Mouse (Mus musculus): ENCODE measurements around the gene Sept5. TPM values are rescaled to one million over a fixed set of nuclear protein-coding genes. Genes with fewer than 3 reads are reported as not detected.
A peak's percentile ranks its signal among the peaks of the same experiment; 100 is the strongest.

The Sept5 gene
- polyA plus RNA-seq, 1 experiment = 999 TPM

- no peak overlapping the region for H3K4me3 ChIP-seq (ENCODE audit: insufficient read depth, low read length)
- no peak overlapping the region for H3K27ac ChIP-seq (ENCODE audit: insufficient read depth, low read length)
- no peaks in the 10 kb centered on the region; the same call in 1 of the 2 replicates for H3K4me1 ChIP-seq (ENCODE audit: control insufficient read depth, insufficient read depth, low read length)
- no peak for TF ChIP-seq CTCF (IDR thresholded peaks at IDR 0.05; ENCODE audit: extremely low read depth, insufficient read depth, low read length)
- no peak for TF ChIP-seq POLR2A (IDR thresholded peaks at IDR 0.05; ENCODE audit: extremely low read depth, insufficient read depth, low read length)
Measured at GRCm38 (mm10) chr16:18636401-18636800, 6.6 kb upstream of the Sept5 start.

GRCm38 (mm10) chr16:18633333-18633732 is 3.6 kb upstream of the Sept5 start:
- H3K4me3 ChIP-seq (ENCODE audit: insufficient read depth, low read length) = no peak overlapping the region
- TF ChIP-seq POLR2A (IDR thresholded peaks at IDR 0.05; ENCODE audit: extremely low read depth, insufficient read depth, low read length) (no peak), CTCF (IDR thresholded peaks at IDR 0.05; ENCODE audit: extremely low read depth, insufficient read depth, low read length) (no peak)
- no peak overlapping the region for H3K27ac ChIP-seq (ENCODE audit: insufficient read depth, low read length)
- H3K4me1 ChIP-seq (ENCODE audit: control insufficient read depth, insufficient read depth, low read length) = peaks cover 3% of the 10 kb centered on the region

GRCm38 (mm10) chr16:18632816-18633215 is 3.1 kb upstream of the Sept5 start:
- peaks cover 3% of the 10 kb centered on the region for H3K4me1 ChIP-seq (ENCODE audit: control insufficient read depth, insufficient read depth, low read length)
- H3K4me3 ChIP-seq (ENCODE audit: insufficient read depth, low read length) = no peak overlapping the region
- H3K27ac ChIP-seq (ENCODE audit: insufficient read depth, low read length) = no peak overlapping the region
- no peak for TF ChIP-seq POLR2A (IDR thresholded peaks at IDR 0.05; ENCODE audit: extremely low read depth, insufficient read depth, low read length)

GRCm38 (mm10) chr16:18632059-18632458 is 2.3 kb upstream of the Sept5 start:
- Histone ChIP-seq H3K27ac (ENCODE audit: insufficient read depth, low read length) (no peak overlapping the region), H3K4me3 (ENCODE audit: insufficient read depth, low read length) (no peak overlapping the region), H3K4me1 (ENCODE audit: control insufficient read depth, insufficient read depth, low read length) (peaks cover 3% of the 10 kb centered on the region)
- TF ChIP-seq POLR2A (IDR thresholded peaks at IDR 0.05; ENCODE audit: extremely low read depth, insufficient read depth, low read length) (no peak), CTCF (IDR thresholded peaks at IDR 0.05; ENCODE audit: extremely low read depth, insufficient read depth, low read length) (peak; percentile 64)

GRCm38 (mm10) chr16:18631141-18631540 is 1.4 kb upstream of the Sept5 start:
- peaks cover 3% of the 10 kb centered on the region for H3K4me1 ChIP-seq (ENCODE audit: control insufficient read depth, insufficient read depth, low read length)
- H3K4me3 ChIP-seq (ENCODE audit: insufficient read depth, low read length) = no peak overlapping the region
- H3K27ac ChIP-seq (ENCODE audit: insufficient read depth, low read length) = no peak overlapping the region
- TF ChIP-seq POLR2A (IDR thresholded peaks at IDR 0.05; ENCODE audit: extremely low read depth, insufficient read depth, low read length) (no peak), CTCF (IDR thresholded peaks at IDR 0.05; ENCODE audit: extremely low read depth, insufficient read depth, low read length) (no peak)

GRCm38 (mm10) chr16:18630291-18630690 is 537 bp upstream of the Sept5 start:
- TF ChIP-seq POLR2A (IDR thresholded peaks at IDR 0.05; ENCODE audit: extremely low read depth, insufficient read depth, low read length) (no peak), CTCF (IDR thresholded peaks at IDR 0.05; ENCODE audit: extremely low read depth, insufficient read depth, low read length) (no peak)
- peaks cover 3% of the 10 kb centered on the region for H3K4me1 ChIP-seq (ENCODE audit: control insufficient read depth, insufficient read depth, low read length)
- H3K27ac ChIP-seq (ENCODE audit: insufficient read depth, low read length) = peak overlapping the region; percentile 87
- H3K4me3 ChIP-seq (ENCODE audit: insufficient read depth, low read length) = peak overlapping the region; percentile 90

- Histone ChIP-seq H3K27ac (ENCODE audit: insufficient read depth, low read length) (peak overlapping the region; percentile 92), H3K4me3 (ENCODE audit: insufficient read depth, low read length) (peak overlapping the region; percentile 90), H3K4me1 (ENCODE audit: control insufficient read depth, insufficient read depth, low read length) (peaks cover 3% of the 10 kb centered on the region)
- TF ChIP-seq POLR2A (IDR thresholded peaks at IDR 0.05; ENCODE audit: extremely low read depth, insufficient read depth, low read length) (no peak), CTCF (IDR thresholded peaks at IDR 0.05; ENCODE audit: extremely low read depth, insufficient read depth, low read length) (no peak)
Measured at GRCm38 (mm10) chr16:18628948-18629340, 810 bp downstream of the Sept5 start.

GRCm38 (mm10) chr16:18628206-18628947 is 1.4 kb downstream of the Sept5 start:
- Histone ChIP-seq H3K4me3 (ENCODE audit: insufficient read depth, low read length) (peak overlapping the region; percentile 90), H3K4me1 (ENCODE audit: control insufficient read depth, insufficient read depth, low read length) (peaks cover 3% of the 10 kb centered on the region), H3K27ac (ENCODE audit: insufficient read depth, low read length) (peak overlapping the region; percentile 20; the same call in 1 of the 2 replicates)
- TF ChIP-seq POLR2A (IDR thresholded peaks at IDR 0.05; ENCODE audit: extremely low read depth, insufficient read depth, low read length) (0 out of 2 replicates have a peak, but pooled peaks have one; percentile 41), CTCF (IDR thresholded peaks at IDR 0.05; ENCODE audit: extremely low read depth, insufficient read depth, low read length) (no peak)

GRCm38 (mm10) chr16:18627163-18627562 is 2.6 kb downstream of the Sept5 start:
- peak overlapping the region; percentile 93 for H3K4me3 ChIP-seq (ENCODE audit: insufficient read depth, low read length)
- TF ChIP-seq POLR2A (IDR thresholded peaks at IDR 0.05; ENCODE audit: extremely low read depth, insufficient read depth, low read length) = no peak
- TF ChIP-seq CTCF (IDR thresholded peaks at IDR 0.05; ENCODE audit: extremely low read depth, insufficient read depth, low read length) = no peak
- peaks cover 3% of the 10 kb centered on the region for H3K4me1 ChIP-seq (ENCODE audit: control insufficient read depth, insufficient read depth, low read length)
- H3K27ac ChIP-seq (ENCODE audit: insufficient read depth, low read length) = no peak overlapping the region

GRCm38 (mm10) chr16:18626376-18626878 is 3.3 kb downstream of the Sept5 start, which contains the start of gene Gm49601:
TSS of gene Gm49601 (minus strand) at chr16:18626427.
- Histone ChIP-seq H3K27ac (ENCODE audit: insufficient read depth, low read length) (peak within 1 kb of the TSS; percentile 100), H3K4me1 (ENCODE audit: control insufficient read depth, insufficient read depth, low read length) (peaks cover 3% of the 10 kb centered on the region), H3K4me3 (ENCODE audit: insufficient read depth, low read length) (peak within 1 kb of the TSS; percentile 93)
- TF ChIP-seq CTCF (IDR thresholded peaks at IDR 0.05; ENCODE audit: extremely low read depth, insufficient read depth, low read length) = peak; percentile 58
- no peak for TF ChIP-seq POLR2A (IDR thresholded peaks at IDR 0.05; ENCODE audit: extremely low read depth, insufficient read depth, low read length)

All from cortical plate, adult 2 months (tissue).